Mouse (Mus musculus) intestine, embryonic 15.5 days (tissue): ENCODE results near the gene Map2. TPM values are rescaled to one million over a fixed set of nuclear protein-coding genes. Genes with fewer than 3 reads are reported as not detected.

Experiments
- ATAC-seq: fragments of 200-750 bp; cut with Nextera tagmentation; 2 replicates; pipeline ENCODE4 v1.8.0; 2017; ENCODE audit warnings: moderate TSS enrichment, moderate library complexity
- H3K27ac ChIP-seq: fragments of 300-500 bp; sonication (generic); 2 replicates; pipeline ENCODE4 v1.5.1; 2015; ENCODE audit warnings: mild to moderate bottlenecking, inconsistent platforms
- H3K27me3 ChIP-seq: fragments of 300-500 bp; sonication (generic); replicated peaks from 2 replicates; pipeline ENCODE4 v1.6.1; 2015; ENCODE audit warnings: inconsistent platforms
- H3K36me3 ChIP-seq: fragments of 300-500 bp; sonication (generic); 2 replicates; pipeline ENCODE4 v1.6.1; 2015; ENCODE audit warnings: inconsistent platforms
- H3K4me1 ChIP-seq: fragments of 300-500 bp; sonication (generic); replicated peaks from 2 replicates; pipeline ENCODE4 v1.6.1; 2015; ENCODE audit warnings: inconsistent platforms
- H3K4me2 ChIP-seq: fragments of 300-500 bp; sonication (generic); replicated peaks from 2 replicates; pipeline ENCODE4 v1.6.1; 2015; ENCODE audit warnings: mild to moderate bottlenecking, inconsistent platforms
- H3K4me3 ChIP-seq: fragments of 300-500 bp; sonication (generic); replicated peaks from 2 replicates; pipeline ENCODE4 v1.5.1; 2015; ENCODE audit warnings: inconsistent platforms
- H3K9ac ChIP-seq: fragments of 300-500 bp; sonication (generic); 2 replicates; pipeline ENCODE4 v1.6.1; 2015; ENCODE audit warnings: inconsistent platforms
- H3K9me3 ChIP-seq: fragments of 300-500 bp; sonication (generic); 2 replicates; pipeline ENCODE4 v1.6.1; 2016; ENCODE audit warnings: inconsistent platforms
- WGBS: fragments of 180-500 bp; shearing (Covaris S2); methylation state at CpG from one replicate; pipeline ENCODE4 v1.1.7; 2015; 5-methylcytosine and 5-hydroxymethylcytosine counted together
- polyA plus RNA-seq: library from polyadenylated mRNA; unstranded; fragments of >200 nt; fragmentation: Nextera tagmentation; extraction: Ambion mirVana; gene quantifications from 2 replicates; pipeline ENCODE4 v1.2.1, GENCODE M21; 2015

Map2 gene
- polyA plus RNA-seq, 1 experiment from 2014 or later, result 14.1 TPM

DNA sequence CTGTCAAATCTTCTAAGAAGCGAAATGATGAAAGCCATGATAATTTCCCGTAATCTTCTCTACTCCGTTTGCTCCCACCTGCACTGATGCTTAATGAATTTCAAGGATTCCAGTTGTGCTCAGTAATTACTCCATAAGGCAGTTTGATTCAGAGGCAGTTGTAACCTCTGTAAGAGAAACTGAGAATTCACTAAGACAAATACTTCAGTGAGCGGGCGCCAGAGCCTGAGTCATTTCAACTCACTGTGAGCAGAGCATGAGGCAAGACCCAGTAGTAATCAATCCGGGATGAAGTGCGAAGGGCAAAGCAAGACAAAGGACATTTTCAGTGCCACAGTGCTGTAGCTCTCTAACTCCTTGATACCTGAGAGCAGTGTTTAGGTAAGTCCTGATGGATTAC is 194.4 kb downstream of the Map2 start:
- ATAC-seq, result no peak
- Histone ChIP-seq H3K4me2 (no peak overlapping the region), H3K4me1 (no peaks in the 10 kb centered on the region), H3K27me3 (no peaks in the 10 kb centered on the region), H3K9ac (no peak overlapping the region), H3K9me3 (no peaks in the 10 kb centered on the region), H3K36me3 (no peaks in the 10 kb centered on the region), H3K4me3 (no peak overlapping the region), H3K27ac (no peak overlapping the region)
- 81% methylated on average over 7 of the region's 7 CpGs for WGBS

- no peak overlapping the region for H3K27ac ChIP-seq
- 75% methylated on average over 2 of the region's 2 CpGs for WGBS
- no peaks in the 10 kb centered on the region for H3K36me3 ChIP-seq
- H3K9ac ChIP-seq, result no peak overlapping the region
- no peak overlapping the region for H3K4me3 ChIP-seq
- H3K27me3 ChIP-seq, result no peaks in the 10 kb centered on the region
- no peak for ATAC-seq
- H3K9me3 ChIP-seq, result no peaks in the 10 kb centered on the region
- no peaks in the 10 kb centered on the region for H3K4me1 ChIP-seq
- H3K4me2 ChIP-seq, result no peak overlapping the region
Observed at GRCm38 (mm10) chr1:66371371-66371770, 196.3 kb downstream of the Map2 start.

GRCm38 (mm10) chr1:66386321-66386720 is 211.2 kb downstream of the Map2 start:
- Histone ChIP-seq H3K4me2 (no peak overlapping the region), H3K9me3 (no peaks in the 10 kb centered on the region), H3K4me3 (no peak overlapping the region), H3K4me1 (no peaks in the 10 kb centered on the region), H3K9ac (no peak overlapping the region), H3K27me3 (no peaks in the 10 kb centered on the region), H3K27ac (no peak overlapping the region), H3K36me3 (no peaks in the 10 kb centered on the region)
- no peak for ATAC-seq
- WGBS, result 94% methylated on average over 4 of the region's 4 CpGs

DNA sequence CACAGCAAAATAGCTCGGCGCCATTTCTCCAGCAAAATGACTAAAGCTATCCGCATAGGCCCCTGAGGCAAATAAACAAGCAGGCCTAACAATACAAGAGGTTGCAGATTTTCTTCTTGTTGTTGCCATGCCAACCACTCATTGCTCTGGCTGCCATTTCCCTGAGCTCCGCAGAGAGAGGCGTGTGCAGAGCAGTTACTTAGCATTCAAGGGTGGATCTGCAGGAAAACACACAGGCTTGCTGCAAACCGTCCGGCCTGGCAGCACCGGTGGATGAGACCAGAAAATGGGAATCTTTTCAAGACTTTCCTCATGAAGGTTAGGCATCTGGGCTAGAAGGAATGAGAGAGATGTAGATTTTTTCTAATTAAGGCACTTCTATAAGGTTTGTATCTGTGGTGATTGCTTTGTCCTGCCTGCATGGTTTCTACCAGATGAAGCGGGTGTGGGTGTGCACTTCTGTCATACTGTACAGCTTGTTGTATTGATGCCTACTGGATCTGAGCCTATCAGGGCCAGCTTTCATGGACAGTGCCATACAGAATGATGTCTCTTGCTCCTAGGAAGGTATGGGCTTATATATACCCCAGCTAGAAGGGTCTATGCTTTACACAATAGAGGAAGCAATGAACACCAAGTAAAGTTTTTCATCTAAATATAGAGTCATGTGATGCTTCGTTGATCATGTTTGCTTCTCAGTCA is 211.8 kb downstream of the Map2 start:
- Histone ChIP-seq H3K9me3 (no peaks in the 10 kb centered on the region), H3K27ac (no peak overlapping the region), H3K9ac (no peak overlapping the region), H3K36me3 (no peaks in the 10 kb centered on the region), H3K4me2 (no peak overlapping the region), H3K4me3 (no peak overlapping the region), H3K27me3 (no peaks in the 10 kb centered on the region), H3K4me1 (no peaks in the 10 kb centered on the region)
- ATAC-seq, result no peak
- WGBS, result 73% methylated on average over 10 of the region's 10 CpGs

DNA sequence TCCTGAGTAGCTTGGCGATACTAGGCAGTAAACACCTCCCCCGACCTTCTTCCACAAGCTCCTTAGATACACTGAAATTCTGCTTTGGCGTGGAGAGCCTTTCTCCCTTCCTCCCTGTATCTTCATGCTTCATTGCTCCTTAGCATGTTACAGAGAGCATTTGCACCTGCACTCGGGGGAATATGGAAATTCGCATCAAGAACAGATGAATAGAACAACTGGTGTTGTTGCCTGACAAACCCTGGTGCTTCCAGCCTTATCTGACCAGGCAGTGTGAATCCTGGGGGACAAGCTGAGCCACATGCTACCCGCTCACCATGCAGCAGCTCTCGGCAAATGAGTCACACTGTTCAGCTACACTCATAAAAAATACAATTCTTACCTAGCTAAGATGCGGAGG is 213.5 kb downstream of the Map2 start:
- H3K9me3 ChIP-seq, result no peaks in the 10 kb centered on the region
- H3K4me1 ChIP-seq, result no peaks in the 10 kb centered on the region
- no peaks in the 10 kb centered on the region for H3K27me3 ChIP-seq
- H3K4me2 ChIP-seq, result no peak overlapping the region
- no peak for ATAC-seq
- 63% methylated on average over 8 of the region's 8 CpGs for WGBS
- H3K9ac ChIP-seq, result no peak overlapping the region
- no peak overlapping the region for H3K27ac ChIP-seq
- no peaks in the 10 kb centered on the region for H3K36me3 ChIP-seq
- H3K4me3 ChIP-seq, result no peak overlapping the region

DNA sequence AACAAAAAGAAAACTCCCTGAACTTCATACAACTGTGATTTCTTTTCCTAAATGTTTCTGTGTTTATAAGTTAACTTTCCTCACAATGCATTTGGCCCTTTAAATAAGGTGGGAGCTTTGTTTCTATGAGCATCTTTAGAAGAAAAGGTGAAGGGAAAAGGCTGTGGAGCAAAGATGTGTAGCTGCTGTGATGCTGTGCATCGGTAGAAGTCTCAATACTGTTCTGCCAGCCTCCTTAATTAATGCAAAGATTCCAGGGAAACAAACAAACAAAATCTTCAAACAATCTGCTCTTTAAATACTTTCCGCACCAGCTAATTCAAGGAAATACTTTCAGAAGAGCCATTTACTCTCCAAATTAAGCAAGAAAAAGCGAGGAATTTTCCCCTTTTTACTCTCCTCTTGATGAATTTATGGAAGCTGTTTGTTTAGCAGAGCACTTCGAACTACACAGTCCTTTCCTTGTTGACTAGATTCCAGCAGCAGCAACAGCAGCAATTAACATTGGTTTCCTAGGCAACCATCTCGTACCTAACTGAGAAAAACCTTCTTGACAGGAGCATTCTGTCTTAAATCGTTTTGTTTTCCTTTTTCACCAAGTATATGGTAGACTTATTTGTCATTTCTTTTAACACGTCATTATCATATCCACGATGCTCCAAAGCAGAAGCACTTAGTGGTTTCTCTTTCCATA is 220.0 kb downstream of the Map2 start:
- Histone ChIP-seq H3K9ac (no peak overlapping the region), H3K27ac (no peak overlapping the region), H3K9me3 (no peaks in the 10 kb centered on the region), H3K36me3 (no peaks in the 10 kb centered on the region), H3K27me3 (no peaks in the 10 kb centered on the region), H3K4me1 (no peaks in the 10 kb centered on the region), H3K4me2 (no peak overlapping the region), H3K4me3 (no peak overlapping the region)
- 31% methylated on average over 8 of the region's 8 CpGs for WGBS
- ATAC-seq, result no peak

DNA sequence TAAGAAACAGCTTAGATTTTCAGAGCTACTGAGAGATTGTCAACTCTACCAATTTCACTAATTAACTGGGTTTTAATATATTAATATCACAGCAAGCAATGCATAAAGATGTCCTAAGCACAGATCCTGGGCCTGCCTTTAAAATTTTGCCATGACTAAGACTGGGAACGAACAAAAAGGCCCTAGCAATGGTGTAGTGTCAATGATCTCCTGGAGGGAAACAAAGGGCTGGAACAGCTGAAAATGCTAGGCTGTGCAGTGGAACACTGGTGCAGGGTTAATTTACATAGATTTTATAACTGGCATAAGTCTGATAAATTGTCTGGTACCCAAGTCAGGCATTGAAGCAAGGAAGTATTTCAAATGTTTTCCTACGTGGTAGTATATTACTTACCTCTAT is 220.8 kb downstream of the Map2 start:
- Histone ChIP-seq H3K4me1 (no peaks in the 10 kb centered on the region), H3K27ac (no peak overlapping the region), H3K9ac (no peak overlapping the region), H3K4me3 (no peak overlapping the region), H3K9me3 (no peaks in the 10 kb centered on the region), H3K36me3 (no peaks in the 10 kb centered on the region), H3K27me3 (no peaks in the 10 kb centered on the region), H3K4me2 (no peak overlapping the region)
- WGBS, result 84% methylated on average over 2 of the region's 2 CpGs
- ATAC-seq, result no peak

DNA sequence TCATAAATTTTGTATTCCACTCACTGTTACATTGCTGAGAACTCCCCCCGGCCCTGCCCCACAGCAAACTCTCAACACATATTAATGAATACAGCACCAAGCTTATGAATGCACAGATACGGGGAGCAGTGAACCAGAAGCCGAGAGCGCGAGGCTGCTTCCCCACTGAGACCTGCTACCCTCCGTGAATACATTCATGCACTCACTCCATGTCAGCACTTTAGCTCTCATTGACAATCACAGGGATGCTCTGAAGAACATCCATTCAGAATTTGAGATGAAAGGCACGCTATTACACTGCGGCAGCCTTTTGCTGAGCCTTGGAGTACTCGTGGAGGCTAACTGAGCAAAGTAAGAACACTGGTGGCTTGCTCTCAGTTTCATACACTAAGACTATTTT is 226.8 kb downstream of the Map2 start:
- H3K4me3 ChIP-seq, result no peak overlapping the region
- H3K27me3 ChIP-seq, result no peaks in the 10 kb centered on the region
- H3K27ac ChIP-seq, result no peak overlapping the region
- no peak overlapping the region for H3K9ac ChIP-seq
- H3K4me2 ChIP-seq, result no peak overlapping the region
- H3K9me3 ChIP-seq, result no peaks in the 10 kb centered on the region
- H3K36me3 ChIP-seq, result no peaks in the 10 kb centered on the region
- H3K4me1 ChIP-seq, result no peaks in the 10 kb centered on the region
- ATAC-seq, result no peak
- 88% methylated on average over 9 of the region's 9 CpGs for WGBS

DNA sequence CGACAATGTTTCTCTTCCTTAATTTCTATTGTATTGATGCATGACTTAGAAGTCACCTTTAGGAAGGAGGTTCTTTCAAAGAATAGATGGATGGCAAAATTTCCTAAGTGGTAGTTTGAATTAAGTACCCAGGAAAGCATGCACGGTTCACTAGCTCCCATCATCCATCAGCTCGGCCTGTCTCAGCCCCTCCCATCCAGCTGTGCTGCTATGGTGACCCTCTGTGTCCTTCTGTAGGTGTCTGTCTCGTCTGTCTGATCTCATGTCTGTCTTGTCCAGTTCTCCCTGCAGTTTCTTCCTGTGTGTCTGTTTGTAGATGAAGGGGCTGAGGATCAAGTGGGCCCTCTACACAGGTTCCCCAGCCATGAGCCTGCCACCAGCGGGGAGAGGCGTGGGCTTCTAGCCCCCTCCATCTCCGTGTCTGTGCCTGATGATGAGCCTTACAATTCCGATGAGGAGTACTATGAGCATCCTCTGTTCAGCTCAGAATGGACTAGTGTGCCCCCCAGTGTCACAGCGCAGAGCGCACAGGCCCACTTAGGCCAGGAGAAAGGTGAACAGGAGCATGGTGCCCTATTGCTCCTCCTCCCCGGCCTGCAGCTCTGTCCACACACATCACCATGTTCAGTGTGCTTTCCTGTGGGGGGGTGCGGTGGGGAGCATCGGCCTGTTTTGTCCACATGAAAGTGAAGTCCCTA is 232.3 kb downstream of the Map2 start:
- WGBS, result 71% methylated on average over 13 of the region's 13 CpGs
- Histone ChIP-seq H3K27me3 (no peaks in the 10 kb centered on the region), H3K27ac (no peak overlapping the region), H3K4me1 (no peaks in the 10 kb centered on the region), H3K9ac (no peak overlapping the region), H3K4me2 (no peak overlapping the region), H3K9me3 (no peaks in the 10 kb centered on the region), H3K4me3 (no peak overlapping the region), H3K36me3 (no peaks in the 10 kb centered on the region)
- ATAC-seq, result no peak

GRCm38 (mm10) chr1:66418360-66418759 is 243.3 kb downstream of the Map2 start:
- H3K4me2 ChIP-seq, result no peak overlapping the region
- no peak overlapping the region for H3K4me3 ChIP-seq
- H3K9me3 ChIP-seq, result no peaks in the 10 kb centered on the region
- H3K9ac ChIP-seq, result no peak overlapping the region
- no peak for ATAC-seq
- no peaks in the 10 kb centered on the region for H3K36me3 ChIP-seq
- H3K4me1 ChIP-seq, result no peaks in the 10 kb centered on the region
- H3K27me3 ChIP-seq, result no peaks in the 10 kb centered on the region
- H3K27ac ChIP-seq, result no peak overlapping the region

DNA sequence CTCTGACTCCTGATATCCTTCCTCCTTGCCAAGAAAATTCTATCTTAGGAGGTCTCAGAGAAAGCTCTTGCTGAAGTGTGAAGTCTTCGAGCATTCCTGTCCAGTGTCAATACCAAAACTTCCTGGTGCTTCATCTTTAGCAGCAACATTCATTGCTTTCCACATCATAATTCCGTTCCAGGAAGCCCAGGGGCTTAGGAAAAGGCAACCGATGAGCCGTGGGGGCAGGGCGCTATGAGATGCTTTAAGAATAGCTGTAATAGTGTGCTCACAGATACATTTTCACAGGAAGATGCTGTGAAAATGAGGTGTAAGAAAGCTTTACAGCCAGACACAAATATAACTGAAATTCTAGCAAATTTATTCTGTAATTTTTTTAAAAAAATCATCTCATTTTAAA is 251.0 kb downstream of the Map2 start:
- no peak overlapping the region for H3K9ac ChIP-seq
- H3K27ac ChIP-seq, result no peak overlapping the region
- H3K4me2 ChIP-seq, result no peak overlapping the region
- no peaks in the 10 kb centered on the region for H3K27me3 ChIP-seq
- WGBS, result 90% methylated on average over 5 of the region's 5 CpGs
- no peaks in the 10 kb centered on the region for H3K36me3 ChIP-seq
- H3K4me3 ChIP-seq, result no peak overlapping the region
- H3K9me3 ChIP-seq, result no peaks in the 10 kb centered on the region
- H3K4me1 ChIP-seq, result no peaks in the 10 kb centered on the region
- no peak for ATAC-seq

- H3K27me3 ChIP-seq, result no peaks in the 10 kb centered on the region
- H3K4me3 ChIP-seq, result no peak overlapping the region
- H3K9ac ChIP-seq, result no peak overlapping the region
- H3K9me3 ChIP-seq, result no peaks in the 10 kb centered on the region
- no peaks in the 10 kb centered on the region for H3K4me1 ChIP-seq
- no peaks in the 10 kb centered on the region for H3K36me3 ChIP-seq
- ATAC-seq, result no peak
- no peak overlapping the region for H3K27ac ChIP-seq
- no peak overlapping the region for H3K4me2 ChIP-seq
Observed at GRCm38 (mm10) chr1:66430962-66431361, 255.9 kb downstream of the Map2 start.

DNA sequence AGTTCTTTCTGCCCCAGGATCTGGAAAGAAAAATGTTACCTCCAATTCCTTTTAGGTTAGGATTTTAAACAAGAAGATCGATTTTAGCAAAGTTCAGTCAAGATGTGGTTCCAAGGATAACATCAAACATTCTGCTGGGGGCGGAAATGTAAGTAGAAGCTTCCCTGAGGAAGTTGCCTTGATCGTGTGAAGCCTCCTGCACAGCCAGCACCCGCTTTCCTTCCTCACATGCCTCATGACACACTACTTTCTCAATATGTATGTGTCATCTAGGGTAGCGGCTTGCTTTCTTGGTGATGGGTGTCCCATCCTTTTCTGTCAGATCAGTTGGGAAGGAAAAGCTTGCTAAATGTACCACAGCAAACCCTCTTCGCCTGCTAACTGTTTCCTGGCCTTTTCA is 256.4 kb downstream of the Map2 start:
- no peak for ATAC-seq
- H3K4me3 ChIP-seq, result no peak overlapping the region
- no peak overlapping the region for H3K4me2 ChIP-seq
- no peaks in the 10 kb centered on the region for H3K9me3 ChIP-seq
- H3K4me1 ChIP-seq, result no peaks in the 10 kb centered on the region
- no peak overlapping the region for H3K27ac ChIP-seq
- WGBS, result 82% methylated on average over 6 of the region's 6 CpGs
- H3K27me3 ChIP-seq, result no peaks in the 10 kb centered on the region
- H3K9ac ChIP-seq, result no peak overlapping the region
- H3K36me3 ChIP-seq, result no peaks in the 10 kb centered on the region
